Mouse (Mus musculus): ENCODE results near the gene Lrrn2.

- TF ChIP-seq CTCF (IDR thresholded peaks at IDR 0.05; ENCODE audit: low read depth) (no peak), EP300 (IDR thresholded peaks at IDR 0.05; ENCODE audit: low read depth) (no peak)
Observed at GRCm38 (mm10) chr1:132981232-132981631, 101.2 kb downstream of the Lrrn2 start.

All from liver, postnatal 0 days (tissue).